Mouse (Mus musculus) left cerebral cortex, postnatal 25 days (tissue): Measurements from ENCODE around the gene Pip. TPM values are rescaled to one million over a fixed set of nuclear protein-coding genes. Genes with fewer than 3 reads are reported as not detected.

ENCODE experiments used
- DNase-seq, 2 experiments: peaks; one replicate each; pipeline ENCODE4 v3.0.0; 2022; ENCODE audit warnings: low spot score in 2 of 2, mixed read lengths in 1 of 2
- intact Hi-C: fragments of 180-260 bp; cut with DNase I; formaldehyde crosslinking; loops from one replicate; pipeline ENCODE4 v1.15.1; 2025
- total RNA-seq, 2 experiments: library from RNA; stranded (reverse); gene quantifications; 2 replicates each; pipeline ENCODE4 v1.2.3; 2021

The Pip gene
- not detected for total RNA-seq

DNA sequence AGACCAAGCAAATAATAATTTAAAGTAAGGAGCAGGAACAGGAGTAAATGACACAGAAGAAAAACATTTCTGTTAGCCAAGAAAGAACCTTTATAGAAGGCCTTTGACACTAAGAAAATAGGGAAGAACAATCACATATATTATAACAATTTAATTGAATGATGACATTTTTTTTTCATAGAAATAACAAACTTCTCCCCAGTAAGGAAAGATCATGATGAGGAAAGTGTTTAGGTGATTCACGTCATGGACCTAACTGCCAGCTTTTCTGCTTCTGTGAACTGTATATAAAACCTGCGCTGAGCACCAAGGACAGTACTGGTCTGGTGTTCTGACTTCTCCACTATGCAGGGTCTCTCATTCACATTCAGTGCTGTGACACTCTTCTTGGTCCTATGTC, at the start of gene Pip:
Pip (plus strand) TSS at position 301 of the 400 bp plus-strand sequence.
- no peak for DNase-seq
- intact Hi-C loops: no loop called here

DNA sequence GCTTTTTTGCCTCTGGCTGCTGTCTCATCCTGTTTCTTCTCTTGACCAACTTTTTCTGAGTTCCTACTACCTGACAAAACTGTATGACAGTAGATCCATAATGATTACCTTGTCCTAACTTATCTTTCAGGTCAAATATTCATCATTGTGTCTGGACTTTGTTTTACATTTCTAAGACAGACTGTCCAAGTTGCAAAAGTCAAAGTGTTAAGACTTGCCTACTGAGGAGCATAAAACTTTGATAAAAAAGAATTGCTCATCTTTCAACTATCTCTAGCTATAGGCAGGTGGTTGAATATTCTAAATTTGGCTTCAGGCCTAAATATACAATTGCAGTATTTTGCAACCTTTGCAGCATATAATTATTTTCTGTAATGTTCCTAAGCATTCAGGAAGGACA, 23.2 kb upstream of the Pip start:
- intact Hi-C loops: no loop called here
- no peak for DNase-seq

DNA sequence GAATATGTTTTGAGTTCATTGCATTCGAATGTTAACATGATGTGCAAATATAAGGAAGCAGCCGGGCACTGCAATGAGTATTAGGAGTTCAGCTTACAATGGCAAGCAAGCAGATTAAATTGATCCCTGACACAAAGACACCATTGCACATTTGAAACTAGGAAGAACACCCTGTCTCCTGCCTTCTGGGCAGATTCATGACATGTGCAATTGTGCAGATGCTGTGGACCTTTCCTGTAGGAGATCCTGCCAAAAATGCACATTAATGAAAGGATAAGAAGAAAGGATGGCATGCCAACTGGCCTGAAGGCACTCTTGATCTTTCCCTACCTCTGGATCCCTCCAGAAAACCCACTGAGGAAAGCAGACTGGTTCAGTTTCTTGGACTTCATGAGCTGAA, 17.8 kb upstream of the Pip start:
- DNase-seq: no peak
- intact Hi-C loops: no loop called here

DNA sequence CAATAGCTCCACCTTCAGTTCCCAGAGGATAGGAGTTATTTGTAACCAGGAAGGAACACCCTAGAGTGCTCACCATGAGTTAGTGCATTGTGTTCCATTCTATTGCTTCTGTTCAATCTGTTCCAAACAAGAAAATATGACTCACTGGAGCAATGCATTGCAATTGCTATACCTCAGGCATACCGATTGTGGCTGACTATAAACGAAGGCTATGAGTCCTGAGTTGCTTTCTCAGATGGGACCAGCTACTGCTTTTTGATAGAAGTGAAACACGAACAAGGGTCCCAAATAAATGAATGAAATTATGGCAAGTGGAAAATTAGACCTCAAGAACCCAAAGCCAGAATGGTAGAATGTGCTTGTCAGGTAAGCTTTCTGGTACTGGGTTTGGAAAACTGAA, 5.4 kb downstream of the Pip start, which contains the start of gene Sval2:
Sval2 (plus strand) TSS at position 301 of the 400 bp plus-strand sequence.
- no peak for DNase-seq
- intact Hi-C loops: no loop called here

DNA sequence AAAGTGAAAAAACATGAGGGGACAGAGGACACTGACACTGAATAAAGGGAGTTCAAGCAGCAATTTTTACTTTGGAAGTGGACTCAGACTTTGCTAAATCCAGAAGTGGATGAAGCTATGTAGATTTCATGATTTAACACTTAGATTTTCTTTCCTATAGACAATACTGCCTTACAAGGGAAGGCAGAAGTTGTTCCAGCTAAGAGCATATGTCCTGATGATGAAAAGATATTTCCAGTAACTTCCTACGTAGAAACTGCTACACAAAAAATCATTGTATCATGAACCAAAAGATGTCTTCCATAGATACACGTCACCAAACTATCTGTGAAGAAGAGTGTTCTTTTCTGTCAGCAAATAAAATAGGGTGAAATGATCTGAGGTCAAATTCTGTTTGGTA, 16.7 kb downstream of the Pip start:
- DNase-seq: peak in 1 of 2 experiments; percentile 19
- intact Hi-C loops: no loop called here

Other genes with a start within 250 kb of the Pip start
- gene Ephb6, start 242.1 kb upstream of the Pip start, total RNA-seq: 100 to 1,000 TPM; 116 to 117 TPM
- 1 to 10 TPM; 1.5 to 2.7 TPM for gene Trpv6, start 211.1 kb upstream of the Pip start, total RNA-seq
- gene Trpv5, start 166.8 kb upstream of the Pip start, total RNA-seq: not detected
- gene Llcfc1, start 163.1 kb upstream of the Pip start, total RNA-seq: not detected
- not detected for gene Kel, start 143.2 kb upstream of the Pip start, total RNA-seq
- not detected for gene Olfr459, start 72.4 kb upstream of the Pip start, total RNA-seq
- not detected for gene Sval2, start 5.5 kb downstream of the Pip start, total RNA-seq
- gene Sval1, start 104.1 kb downstream of the Pip start, total RNA-seq: not detected
- not detected for gene Sval3, start 120.6 kb downstream of the Pip start, total RNA-seq
- not detected for gene Sva, start 190.9 kb downstream of the Pip start, total RNA-seq